Mouse (Mus musculus) heart, adult 8-10 months (tissue): Measurements from ENCODE around the gene Sirpa. TPM values are rescaled to one million over a fixed set of nuclear protein-coding genes. Genes with fewer than 3 reads are reported as not detected.

Experiments
- DNase-seq: peaks from one replicate; pipeline ENCODE4 v3.0.0; 2022; ENCODE audit warnings: low spot score
- total RNA-seq, 4 experiments: library from RNA; stranded (reverse); gene quantifications; 2 replicates each; pipeline ENCODE4 v1.2.4; 2022

Sirpa gene
- total RNA-seq, 4 experiments from 2014 or later = 28.9 to 35.2 (median 30.0) TPM

DNA sequence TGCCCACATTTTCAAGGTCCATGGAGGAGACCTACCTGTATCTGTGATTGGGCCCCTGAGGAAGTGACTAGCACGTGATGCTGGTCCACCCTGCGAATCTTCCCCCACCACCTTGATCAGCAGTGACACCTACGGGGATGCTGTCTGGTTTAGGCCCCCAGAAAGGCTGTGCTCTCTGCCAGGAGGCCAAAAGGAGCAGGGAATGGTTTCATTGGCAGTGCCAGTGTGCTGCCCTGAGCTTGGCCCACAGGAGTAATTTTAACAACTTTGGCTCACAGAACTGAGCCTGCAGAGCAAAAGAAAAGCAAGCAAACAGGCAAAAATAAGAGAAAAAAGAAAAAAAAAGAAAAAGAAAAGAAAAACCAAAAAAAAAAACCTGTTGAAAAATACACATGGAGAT lies 13.2 kb downstream of the Sirpa start:
- no peak for DNase-seq

DNA sequence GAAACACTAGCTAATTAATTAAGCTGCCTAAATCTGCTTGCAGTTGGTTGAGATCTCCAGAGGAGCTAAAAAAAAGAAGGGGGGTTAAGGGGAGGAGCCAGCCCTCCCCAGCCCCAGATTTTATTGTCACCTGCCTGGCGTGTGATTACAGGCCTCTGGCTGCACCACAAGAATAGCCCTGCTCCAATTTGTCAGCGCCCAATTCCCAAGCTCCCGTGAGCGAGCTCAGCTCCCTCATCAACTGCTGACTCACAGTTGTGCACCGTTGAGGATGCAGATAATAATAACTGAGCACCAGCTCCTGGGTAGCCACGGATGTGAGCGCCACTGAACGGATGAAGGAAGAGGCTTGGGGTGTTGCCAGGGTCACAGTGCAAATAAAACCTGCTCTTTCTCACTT lies 13.6 kb downstream of the Sirpa start:
- no peak for DNase-seq

DNA sequence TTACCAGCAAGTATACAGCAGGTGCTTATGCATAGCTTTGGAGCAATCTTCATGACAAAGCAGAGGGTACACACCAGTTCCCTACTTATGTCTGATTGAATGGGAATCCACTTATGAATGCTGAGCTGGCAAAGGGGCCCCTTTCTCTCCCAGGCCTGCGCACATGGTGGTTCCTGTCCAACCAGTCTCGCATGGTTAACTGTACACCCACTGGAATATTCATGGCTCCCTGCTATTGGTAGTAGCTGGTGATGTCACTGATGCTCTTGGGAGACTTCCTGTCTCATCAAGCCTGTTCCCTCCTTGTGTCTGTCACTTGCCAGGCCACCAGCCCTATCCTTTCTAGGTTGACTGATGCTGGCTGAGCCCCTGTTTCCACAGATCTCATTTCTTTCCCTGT lies 14.3 kb downstream of the Sirpa start:
- DNase-seq = no peak

DNA sequence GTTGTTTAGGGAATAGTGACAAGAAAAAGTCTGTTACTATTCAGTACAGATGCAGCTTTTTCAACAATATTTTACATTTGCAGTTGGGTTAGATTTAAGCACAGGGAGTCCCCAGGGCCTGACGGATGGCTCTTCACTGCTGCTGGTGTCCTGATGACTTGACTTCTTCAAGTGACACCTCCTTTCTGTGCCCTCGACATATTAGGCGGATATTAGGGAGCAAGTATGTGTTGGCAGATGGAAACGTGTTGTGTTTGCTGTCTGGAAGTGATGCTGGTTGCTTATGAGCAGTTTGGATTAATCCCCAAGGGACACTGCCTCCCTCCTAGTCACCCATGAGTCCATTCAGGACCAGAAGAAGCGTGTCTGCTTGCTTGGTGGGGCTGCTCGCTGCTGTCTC lies 21.3 kb downstream of the Sirpa start:
- DNase-seq = no peak

DNA sequence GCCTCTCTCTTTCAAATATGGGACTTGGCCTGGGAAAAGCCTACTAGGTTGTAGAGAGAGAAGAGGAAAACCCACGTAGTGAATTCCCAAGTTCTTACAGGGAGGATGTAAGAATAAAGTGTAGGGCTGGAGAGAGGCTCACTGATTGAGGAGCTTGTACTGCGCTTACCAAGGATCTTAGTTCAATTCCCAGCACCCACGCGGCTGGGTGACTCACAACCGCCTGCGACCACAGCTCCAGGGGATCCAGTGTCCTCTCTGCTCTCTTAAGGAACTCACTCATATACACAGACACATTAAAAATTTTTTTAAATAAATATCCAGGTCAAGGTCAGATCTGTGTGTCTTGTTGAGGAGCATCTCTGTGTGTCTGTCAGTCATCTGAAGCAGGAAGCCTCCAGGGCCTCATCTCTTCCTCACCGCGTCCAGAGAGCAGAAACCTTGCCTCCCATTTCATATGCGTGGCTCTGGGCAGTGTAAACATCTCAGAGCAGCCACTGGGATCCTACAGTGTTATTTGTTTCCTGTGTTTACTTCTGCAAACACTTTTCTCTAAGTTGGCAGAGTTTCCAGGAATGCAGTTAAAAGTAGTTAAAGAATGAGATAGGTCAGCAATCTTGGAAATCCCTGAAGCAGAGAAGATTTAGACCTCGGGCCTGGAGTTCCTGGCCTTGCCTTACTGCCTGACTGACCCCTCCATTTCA lies 22.0 kb downstream of the Sirpa start:
- DNase-seq = no peak

DNA sequence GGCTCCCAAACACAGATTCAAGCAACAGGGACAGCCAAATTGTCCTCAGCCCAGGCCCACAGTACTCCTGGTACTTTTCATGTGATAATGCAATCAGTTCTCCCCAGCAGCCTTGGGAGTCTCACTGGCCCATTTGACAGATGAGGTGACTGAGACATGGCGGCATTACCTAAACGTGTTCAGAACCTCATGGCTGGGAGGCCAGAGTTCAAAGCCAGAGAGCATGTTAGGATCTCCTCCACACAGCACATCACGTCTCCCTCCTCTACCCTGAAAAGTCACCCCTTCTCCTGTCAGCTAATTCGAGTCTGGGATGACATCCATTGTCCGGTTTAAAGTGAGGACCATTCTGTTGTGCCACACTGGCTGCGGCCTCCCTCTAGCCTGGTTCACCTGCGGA lies 27.5 kb downstream of the Sirpa start:
- no peak for DNase-seq

DNA sequence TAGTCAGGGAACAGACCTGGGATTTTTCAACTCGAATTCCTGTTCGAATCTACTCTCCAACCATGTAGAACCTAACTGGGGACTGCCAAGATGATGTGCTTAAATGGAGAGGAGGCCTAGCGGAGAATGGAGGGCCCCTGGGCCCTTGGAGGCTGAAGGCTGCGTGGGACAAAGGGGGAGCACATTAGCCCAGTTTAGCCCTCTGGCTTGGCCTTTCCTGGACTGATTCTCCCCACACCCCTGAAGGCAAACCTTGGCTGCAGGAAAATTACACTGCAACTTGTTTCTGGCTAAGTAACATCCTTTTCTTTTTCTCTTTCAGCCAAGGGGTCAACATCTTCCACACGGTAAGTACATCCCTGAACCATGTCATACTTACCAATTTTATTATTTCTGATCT lies 28.2 kb downstream of the Sirpa start:
- no peak for DNase-seq

DNA sequence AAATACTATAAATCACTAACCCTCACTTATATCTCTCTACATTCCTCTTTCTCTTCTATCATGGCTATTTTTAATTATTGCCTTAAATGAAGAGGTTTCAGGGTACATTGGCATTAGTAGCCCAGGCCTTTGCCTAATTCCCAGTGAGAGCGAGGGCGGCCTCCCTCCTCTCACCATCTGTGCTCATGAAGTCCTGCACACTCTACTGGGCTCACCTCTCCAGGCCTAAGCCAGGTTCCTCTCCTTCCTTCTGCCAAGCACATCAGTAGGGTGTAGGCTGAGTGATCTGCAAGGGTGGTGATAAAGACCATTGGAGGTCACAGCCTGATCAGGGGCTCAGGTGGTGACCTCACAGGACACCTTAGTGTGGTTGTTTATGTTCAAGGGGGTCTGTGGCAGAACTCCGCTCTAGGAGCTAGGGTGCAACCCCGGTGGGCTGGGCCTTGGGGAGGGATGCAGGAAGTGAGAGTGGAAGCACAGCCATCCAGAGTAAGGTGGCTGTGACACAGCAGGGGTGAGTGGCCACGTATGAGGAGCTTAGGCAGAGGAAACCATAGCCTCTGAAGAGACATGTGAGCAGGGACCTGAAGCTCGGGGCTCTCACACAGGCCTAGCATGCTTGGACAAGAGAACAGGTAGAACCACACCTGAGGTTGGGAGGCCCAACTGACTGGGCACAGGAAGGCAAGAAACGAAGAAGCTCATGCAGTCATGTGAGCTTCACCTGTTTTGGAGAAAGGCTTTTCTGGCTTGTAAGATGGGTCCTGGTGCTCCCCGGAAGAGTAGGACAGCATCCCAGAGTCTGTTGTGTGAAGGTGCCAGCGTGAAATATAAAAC lies 29.2 kb downstream of the Sirpa start:
- no peak for DNase-seq

DNA sequence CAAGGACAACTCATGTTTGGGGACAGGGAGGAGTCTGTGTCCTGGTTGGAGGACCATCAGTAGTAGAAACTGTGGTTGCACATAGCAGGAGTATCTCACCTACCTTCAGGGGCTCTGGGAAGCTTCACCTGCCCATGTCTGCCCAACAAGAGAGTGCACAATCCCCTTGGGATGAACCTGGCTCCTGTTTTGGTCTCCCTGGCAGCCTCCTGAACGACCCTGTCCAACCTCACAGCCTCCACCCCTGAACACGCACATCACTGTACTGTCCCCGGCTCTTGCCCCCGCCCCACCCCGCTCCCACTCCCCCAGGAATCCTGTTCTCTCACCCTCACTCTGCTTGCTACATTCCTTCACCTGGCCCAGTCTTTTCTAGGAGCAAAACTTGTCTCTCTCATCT lies 30.3 kb downstream of the Sirpa start:
- DNase-seq = no peak

DNA sequence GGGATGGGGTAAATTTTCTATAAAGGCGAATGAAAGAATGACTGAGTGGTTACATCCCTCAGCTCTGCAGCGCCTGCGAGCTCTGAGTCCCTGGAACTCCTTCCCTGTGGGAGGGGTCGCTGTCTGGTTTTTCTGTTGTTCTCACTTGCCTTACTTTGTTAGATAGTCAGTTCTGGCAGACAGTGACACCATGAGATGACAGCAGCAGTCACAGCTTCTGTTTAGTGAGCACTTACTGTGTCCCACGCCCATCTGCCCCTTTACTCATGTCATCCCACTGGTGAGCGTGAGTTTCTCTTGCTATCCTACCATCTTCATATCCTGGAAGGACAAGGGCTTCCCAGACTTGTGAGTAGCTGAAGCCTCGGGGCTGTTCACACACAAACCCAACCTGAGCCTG lies 31.1 kb downstream of the Sirpa start:
- DNase-seq = no peak

DNA sequence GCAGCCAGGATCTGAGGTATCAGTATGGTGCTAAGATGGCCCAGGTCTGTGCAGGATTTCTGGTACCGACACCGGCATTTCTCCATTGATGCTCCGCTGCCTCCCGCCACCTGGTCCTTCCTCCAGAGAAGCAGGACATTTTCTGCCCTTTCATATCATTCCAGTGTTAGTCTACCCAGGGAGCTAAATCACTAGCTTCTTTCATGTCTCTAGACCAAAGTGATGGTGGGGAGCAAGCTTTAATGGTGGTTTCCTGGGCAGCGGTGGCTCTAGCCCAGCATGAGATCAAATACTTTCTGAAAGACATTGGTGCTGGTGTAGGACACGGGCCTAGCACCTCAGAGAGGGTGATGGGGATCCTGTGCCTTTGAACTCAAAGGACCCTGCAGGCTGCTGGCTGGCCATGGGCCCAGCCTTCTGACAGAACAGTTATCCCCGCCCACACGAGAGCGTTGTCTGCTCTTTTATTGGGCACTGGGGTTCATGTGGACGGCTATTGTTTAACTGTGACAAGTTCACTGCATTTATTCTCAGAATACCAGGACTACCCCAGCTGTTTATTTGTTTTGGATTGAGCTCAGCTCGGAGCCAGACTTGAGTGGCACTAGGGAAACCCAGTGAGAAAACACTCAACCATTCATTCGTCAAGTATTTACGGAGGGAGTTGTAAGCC lies 31.7 kb downstream of the Sirpa start:
- DNase-seq = no peak

DNA sequence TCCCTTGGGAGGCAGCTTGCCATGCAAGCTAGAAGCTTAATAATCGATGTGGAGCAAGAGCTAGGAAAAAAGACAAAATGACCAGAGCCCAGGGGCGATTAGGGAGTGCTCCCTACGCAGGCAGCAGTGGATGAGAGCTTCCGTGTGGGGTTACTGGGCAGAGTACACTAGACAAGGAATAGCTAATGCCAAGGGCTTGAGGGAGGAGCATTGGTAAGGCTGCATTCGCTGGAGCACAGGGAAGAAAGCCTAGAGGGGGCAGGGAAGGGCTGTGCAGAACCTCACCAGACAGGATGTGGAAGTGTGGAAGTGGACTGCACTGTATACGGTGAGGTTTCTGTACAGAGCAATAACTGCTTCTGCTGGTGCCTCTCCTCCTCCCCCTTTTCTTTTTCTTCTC lies 32.3 kb downstream of the Sirpa start:
- no peak for DNase-seq

DNA sequence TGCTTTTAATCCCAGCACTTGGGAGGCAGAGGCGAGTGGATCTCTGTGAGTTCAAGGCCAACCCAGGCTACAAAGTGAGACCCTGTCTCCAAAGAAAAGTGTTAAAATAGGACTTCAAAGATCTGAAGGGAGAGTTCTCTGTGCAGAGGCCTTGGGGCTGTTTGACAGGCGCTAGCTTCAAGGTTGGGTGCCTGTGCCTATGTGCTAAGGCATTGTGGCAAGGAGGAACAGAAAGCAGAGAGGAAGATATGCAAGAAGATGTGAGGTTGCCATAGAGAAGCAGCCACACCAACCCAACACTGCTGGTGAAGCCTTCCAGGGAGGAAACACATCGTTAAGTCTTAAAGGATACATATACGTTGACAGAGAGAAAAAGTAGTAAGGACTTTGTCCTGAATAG lies 33.2 kb downstream of the Sirpa start:
- no peak for DNase-seq

DNA sequence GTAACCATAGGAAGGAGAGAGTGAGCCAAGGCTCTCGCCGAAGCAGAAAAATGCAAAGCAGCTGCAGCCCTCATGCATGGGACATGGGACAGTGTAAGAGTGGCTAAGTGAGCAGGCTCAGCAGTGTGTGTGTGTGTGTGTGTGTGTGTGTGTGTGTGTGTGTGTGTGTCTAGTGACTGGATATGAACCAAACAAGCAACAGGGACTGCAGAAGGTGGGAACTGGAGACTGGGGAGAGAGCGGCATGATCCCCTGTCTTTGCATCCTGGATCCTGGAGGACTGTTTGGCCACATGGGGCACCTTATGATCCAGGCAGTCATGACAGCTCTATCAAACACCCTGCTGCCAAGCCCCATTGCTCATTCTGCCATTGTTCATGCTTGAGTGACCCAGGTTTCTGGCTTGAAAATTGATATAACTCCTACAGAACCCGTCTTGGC lies 34.0 kb downstream of the Sirpa start:
- DNase-seq = no peak

DNA sequence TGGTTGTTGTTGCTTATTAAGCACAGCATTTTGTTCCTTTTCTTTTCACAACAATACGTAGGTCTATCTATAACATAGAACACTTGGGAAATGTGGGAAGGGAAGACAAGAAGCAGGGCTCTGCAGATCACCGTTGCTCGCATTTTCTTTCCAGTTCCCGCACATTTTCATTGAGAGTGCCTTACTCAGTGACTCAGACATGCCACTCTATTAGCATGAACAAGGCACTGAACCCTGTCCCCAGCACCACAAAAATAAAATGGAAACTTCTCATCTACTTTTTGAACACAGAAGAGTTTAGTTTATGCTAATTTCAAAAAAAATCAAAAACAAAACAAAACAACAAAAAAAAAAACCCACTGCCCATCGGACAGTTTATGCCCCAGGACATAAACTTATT lies 34.5 kb downstream of the Sirpa start:
- no peak for DNase-seq

DNA sequence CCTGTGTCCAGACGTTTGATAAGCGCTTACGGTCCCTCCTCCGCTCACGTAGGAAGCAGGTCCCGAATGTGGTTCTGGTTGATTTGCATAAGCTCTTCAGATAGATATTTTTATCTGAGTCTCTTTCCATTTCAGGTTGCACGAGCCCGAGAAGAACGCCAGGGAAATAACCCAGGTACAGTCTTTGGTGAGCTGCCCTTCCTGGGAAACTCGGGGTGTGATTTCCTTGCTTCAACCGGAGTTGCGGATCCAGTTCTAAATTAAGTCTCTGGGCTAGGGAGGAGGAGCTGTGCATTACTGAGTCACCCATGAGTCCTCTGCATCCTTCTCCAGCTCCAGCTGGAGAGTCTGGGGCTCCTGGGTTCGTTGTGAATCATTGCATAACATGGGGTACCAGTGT lies 35.2 kb downstream of the Sirpa start:
- no peak for DNase-seq

DNA sequence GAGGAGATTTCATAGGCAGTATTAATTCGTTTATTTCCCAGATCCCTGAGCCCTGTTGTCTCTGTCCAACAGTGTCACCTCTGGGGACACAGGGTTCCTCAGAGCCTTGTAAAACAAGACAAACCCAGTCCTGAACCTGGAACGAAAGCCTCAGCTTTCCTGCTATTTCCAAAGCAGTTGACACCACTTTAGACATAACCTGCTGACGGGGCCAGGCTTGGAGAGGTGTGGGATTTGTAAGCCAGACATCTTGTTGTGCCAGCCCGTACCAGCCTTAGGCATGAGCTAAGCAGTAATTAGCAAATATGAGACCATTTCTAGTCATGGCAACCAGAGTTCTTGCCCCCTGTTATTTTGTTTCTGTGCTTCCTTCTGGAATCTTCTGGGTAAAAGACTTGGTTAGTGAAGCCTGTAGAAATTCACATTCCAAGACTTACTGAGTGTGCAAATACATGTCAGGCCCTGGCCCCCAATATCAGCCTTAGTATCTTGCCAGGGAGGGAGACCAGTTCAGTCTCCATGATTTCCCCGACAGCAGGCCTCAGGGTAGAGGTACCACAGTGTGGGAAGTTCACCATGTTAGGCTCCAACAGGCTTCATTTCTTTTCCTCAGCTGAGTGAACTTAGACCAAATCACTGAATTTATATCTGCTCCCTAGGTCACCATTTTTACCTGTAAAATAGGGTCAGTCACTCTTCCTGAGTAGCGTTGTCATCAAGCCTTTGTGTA lies 36.0 kb downstream of the Sirpa start:
- no peak for DNase-seq

DNA sequence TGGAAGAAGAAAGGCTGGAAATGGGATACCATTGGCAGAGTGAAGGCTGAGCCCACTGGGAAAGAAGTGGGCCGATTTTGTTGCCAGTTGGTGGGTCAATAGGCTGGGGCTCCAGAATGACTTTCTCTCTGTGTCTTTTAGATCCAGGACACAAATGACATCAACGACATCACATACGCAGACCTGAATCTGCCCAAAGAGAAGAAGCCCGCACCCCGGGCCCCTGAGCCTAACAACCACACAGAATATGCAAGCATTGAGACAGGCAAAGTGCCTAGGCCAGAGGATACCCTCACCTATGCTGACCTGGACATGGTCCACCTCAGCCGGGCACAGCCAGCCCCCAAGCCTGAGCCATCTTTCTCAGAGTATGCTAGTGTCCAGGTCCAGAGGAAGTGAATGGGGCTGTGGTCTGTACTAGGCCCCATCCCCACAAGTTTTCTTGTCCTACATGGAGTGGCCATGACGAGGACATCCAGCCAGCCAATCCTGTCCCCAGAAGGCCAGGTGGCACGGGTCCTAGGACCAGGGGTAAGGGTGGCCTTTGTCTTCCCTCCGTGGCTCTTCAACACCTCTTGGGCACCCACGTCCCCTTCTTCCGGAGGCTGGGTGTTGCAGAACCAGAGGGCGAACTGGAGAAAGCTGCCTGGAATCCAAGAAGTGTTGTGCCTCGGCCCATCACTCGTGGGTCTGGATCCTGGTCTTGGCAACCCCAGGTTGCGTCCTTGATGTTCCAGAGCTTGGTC lies 37.3 kb downstream of the Sirpa start:
- DNase-seq = no peak

DNA sequence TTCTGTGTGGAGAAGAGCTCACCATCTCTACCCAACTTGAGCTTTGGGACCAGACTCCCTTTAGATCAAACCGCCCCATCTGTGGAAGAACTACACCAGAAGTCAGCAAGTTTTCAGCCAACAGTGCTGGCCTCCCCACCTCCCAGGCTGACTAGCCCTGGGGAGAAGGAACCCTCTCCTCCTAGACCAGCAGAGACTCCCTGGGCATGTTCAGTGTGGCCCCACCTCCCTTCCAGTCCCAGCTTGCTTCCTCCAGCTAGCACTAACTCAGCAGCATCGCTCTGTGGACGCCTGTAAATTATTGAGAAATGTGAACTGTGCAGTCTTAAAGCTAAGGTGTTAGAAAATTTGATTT lies 37.9 kb downstream of the Sirpa start:
- no peak for DNase-seq

DNA sequence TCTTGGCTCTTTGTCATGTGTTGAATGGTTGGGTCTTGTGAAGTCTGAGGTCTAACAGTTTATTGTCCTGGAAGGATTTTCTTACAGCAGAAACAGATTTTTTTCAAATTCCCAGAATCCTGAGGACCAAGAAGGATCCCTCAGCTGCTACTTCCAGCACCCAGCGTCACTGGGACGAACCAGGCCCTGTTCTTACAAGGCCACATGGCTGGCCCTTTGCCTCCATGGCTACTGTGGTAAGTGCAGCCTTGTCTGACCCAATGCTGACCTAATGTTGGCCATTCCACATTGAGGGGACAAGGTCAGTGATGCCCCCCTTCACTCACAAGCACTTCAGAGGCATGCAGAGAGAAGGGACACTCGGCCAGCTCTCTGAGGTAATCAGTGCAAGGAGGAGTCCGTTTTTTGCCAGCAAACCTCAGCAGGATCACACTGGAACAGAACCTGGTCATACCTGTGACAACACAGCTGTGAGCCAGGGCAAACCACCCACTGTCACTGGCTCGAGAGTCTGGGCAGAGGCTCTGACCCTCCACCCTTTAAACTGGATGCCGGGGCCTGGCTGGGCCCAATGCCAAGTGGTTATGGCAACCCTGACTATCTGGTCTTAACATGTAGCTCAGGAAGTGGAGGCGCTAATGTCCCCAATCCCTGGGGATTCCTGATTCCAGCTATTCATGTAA lies 38.5 kb downstream of the Sirpa start:
- DNase-seq = no peak

DNA sequence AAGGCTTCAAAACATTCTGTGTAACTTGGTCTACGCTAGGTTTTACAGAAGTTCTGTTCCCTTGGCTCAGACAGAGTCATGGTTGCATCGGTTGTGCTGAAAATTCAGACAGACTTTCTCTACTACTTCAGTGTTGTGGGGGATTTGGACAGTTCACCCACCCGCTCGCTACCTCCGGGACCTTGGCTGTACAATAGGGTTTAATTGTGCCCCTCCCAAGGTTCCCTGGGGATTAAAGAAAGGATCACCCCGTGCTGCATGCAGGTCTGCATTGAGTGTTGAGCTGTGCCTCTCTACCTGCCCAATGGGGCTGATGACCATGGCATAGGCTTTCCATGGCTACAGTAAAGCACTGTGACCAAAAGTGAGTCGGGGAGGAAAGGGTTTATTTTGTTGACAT lies 39.7 kb downstream of the Sirpa start:
- no peak for DNase-seq
